Mouse (Mus musculus) liver, adult 2 months (tissue): ENCODE measurements around the gene Crnkl1.

ENCODE experiments used
- CTCF ChIP-seq: fragments of 200-500 bp; IDR thresholded peaks from 2 replicates; pipeline ENCODE4 v1.5.1; 2011; ENCODE audit warnings: low read depth, low read length, control low read depth
- POLR2A ChIP-seq: fragments of 200-500 bp; IDR thresholded peaks from 2 replicates; pipeline ENCODE4 v1.6.1; 2011; ENCODE audit warnings: low read length, control low read depth; ENCODE audit not compliant: insufficient read depth; ENCODE audit errors: extremely low read depth

DNA sequence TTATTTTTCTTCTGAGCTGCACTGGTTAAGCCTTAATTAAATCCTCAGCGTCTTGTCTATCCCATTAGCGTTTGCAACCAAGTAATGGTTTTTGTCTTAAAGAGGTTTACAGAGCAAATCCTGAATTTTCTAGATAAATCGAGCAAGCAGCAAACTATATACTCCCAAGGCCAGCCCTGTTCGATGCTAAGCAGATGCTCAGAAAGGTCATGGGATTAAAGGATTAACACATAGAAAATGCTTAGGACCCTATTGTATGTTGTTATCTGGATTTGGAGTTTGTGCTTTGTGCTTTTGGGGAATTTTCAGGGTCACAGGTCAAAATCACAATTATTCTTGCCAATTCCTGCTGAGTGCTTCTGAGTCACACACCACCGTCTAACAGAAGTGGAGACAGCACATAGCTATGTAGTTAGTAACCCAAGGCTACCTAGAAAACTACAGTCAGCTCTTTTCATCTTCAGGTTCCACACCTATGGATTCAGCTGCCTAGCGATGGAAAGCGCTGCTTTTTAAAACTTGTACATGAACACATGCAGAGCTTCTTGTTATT is 13.7 kb upstream of the Crnkl1 start:
- no peak for TF ChIP-seq CTCF
- TF ChIP-seq POLR2A: no peak
